Mouse (Mus musculus) liver, adult 2 months (tissue): Measurements from ENCODE around the gene Inf2. TPM values are rescaled to one million over a fixed set of nuclear protein-coding genes. Genes with fewer than 3 reads are reported as not detected.

ENCODE experiments used
- DNase-seq: peaks from one replicate; pipeline ENCODE4 v3.0.0-alpha.2; 2011; ENCODE audit warnings: low read depth, low spot score; ENCODE audit errors: extremely low read depth
- H3K27ac ChIP-seq: fragments of 200-500 bp; replicated peaks from 2 replicates; pipeline ENCODE4 v1.5.1; 2012; ENCODE audit warnings: low read depth, mild to moderate bottlenecking, control low read depth, inconsistent platforms, low read length; ENCODE audit not compliant: insufficient read depth
- H3K27me3 ChIP-seq: fragments of 200-500 bp; 2 replicates; pipeline ENCODE4 v1.6.1; 2012; ENCODE audit warnings: mild to moderate bottlenecking, moderate library complexity, low read length, inconsistent platforms; ENCODE audit not compliant: control insufficient read depth, insufficient read depth
- H3K36me3 ChIP-seq: fragments of 200-500 bp; 2 replicates; pipeline ENCODE4 v1.6.1; 2012; ENCODE audit warnings: low read length, inconsistent platforms; ENCODE audit not compliant: control insufficient read depth, insufficient read depth
- H3K4me1 ChIP-seq: fragments of 200-500 bp; 2 replicates; pipeline ENCODE4 v1.6.1; 2011; ENCODE audit warnings: low read length; ENCODE audit not compliant: control insufficient read depth, insufficient read depth
- H3K4me3 ChIP-seq: fragments of 200-500 bp; 2 replicates; pipeline ENCODE4 v1.5.1; 2011; ENCODE audit warnings: low read depth, mild to moderate bottlenecking, control low read depth, low read length, moderate library complexity; ENCODE audit not compliant: insufficient read depth
- H3K79me2 ChIP-seq: fragments of 200-500 bp; 2 replicates; pipeline ENCODE4 v1.6.1; 2012; ENCODE audit warnings: inconsistent platforms, mild to moderate bottlenecking, low read length, moderate library complexity; ENCODE audit not compliant: control insufficient read depth, insufficient read depth
- H3K9ac ChIP-seq: fragments of 200-500 bp; 2 replicates; pipeline ENCODE4 v1.6.1; 2012; ENCODE audit warnings: low read depth, mild to moderate bottlenecking, control low read depth, inconsistent platforms, low read length
- CTCF ChIP-seq: fragments of 200-500 bp; IDR thresholded peaks from 2 replicates; pipeline ENCODE4 v1.5.1; 2011; ENCODE audit warnings: low read depth, low read length, control low read depth
- POLR2A ChIP-seq: fragments of 200-500 bp; IDR thresholded peaks from 2 replicates; pipeline ENCODE4 v1.6.1; 2011; ENCODE audit warnings: low read length, control low read depth; ENCODE audit not compliant: insufficient read depth; ENCODE audit errors: extremely low read depth
- WGBS: fragments of 180-500 bp; shearing (Covaris S2); methylation state at CpG from one replicate; pipeline ENCODE4 v1.1.7; 2018; 5-methylcytosine and 5-hydroxymethylcytosine counted together
- polyA plus RNA-seq: library from polyadenylated mRNA; depleted of rRNA; stranded (reverse); fragments of >200 nt; gene quantifications from 2 replicates; pipeline ENCODE4 v1.2.3, GENCODE M21; 2012
- total RNA-seq: library from RNA; depleted of rRNA; stranded (reverse); fragments of >200 nt; gene quantifications from 2 replicates; pipeline ENCODE4 v1.2.3, GENCODE M21; 2014

Gene Inf2
- total and polyA plus RNA-seq, 2 experiments, result 15.5 to 24.6 TPM

DNA sequence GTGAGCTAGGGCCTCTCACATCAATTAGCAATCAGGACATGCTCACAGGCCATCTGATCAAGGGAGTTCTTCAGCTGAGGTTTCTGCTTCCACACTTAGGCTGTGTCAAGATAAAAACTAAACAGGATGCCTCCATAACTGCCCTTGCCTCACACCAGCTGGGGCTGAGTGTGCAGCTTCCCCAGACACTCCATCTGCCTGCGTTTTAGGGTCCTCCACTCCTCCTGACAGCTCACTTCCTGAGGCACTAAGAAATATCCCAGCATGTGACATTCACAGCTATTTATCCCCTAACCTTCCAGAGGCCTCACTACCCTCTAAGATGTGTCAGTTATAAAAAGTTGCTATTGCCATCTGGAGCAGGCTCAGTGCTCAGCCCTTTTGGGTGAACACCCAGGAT, 42.9 kb downstream of the Inf2 start:
- Histone ChIP-seq H3K79me2 (no peaks in the 10 kb centered on the region), H3K9ac (no peak overlapping the region), H3K27me3 (no peaks in the 10 kb centered on the region), H3K27ac (no peak overlapping the region), H3K4me3 (no peak overlapping the region), H3K4me1 (peaks cover 22% of the 10 kb centered on the region), H3K36me3 (no peaks in the 10 kb centered on the region)
- 59% methylated on average over 1 of the region's 1 CpGs for WGBS
- no peak for DNase-seq
- TF ChIP-seq CTCF (no peak), POLR2A (no peak)

- TF ChIP-seq CTCF (no peak), POLR2A (no peak)
- H3K27me3 ChIP-seq, result no peaks in the 10 kb centered on the region
- H3K4me1 ChIP-seq, result peaks cover 22% of the 10 kb centered on the region
- H3K27ac ChIP-seq, result no peak overlapping the region; the same call in 1 of the 2 replicates
- no peaks in the 10 kb centered on the region for H3K36me3 ChIP-seq
- no peak overlapping the region for H3K9ac ChIP-seq
- 71% methylated on average over 11 of the region's 11 CpGs for WGBS
- DNase-seq, result no peak
- H3K4me3 ChIP-seq, result no peak overlapping the region
- no peaks in the 10 kb centered on the region for H3K79me2 ChIP-seq
These were observed 43.6 kb downstream of the Inf2 start for GRCm38 (mm10) chr12:112632084-112632777.

DNA sequence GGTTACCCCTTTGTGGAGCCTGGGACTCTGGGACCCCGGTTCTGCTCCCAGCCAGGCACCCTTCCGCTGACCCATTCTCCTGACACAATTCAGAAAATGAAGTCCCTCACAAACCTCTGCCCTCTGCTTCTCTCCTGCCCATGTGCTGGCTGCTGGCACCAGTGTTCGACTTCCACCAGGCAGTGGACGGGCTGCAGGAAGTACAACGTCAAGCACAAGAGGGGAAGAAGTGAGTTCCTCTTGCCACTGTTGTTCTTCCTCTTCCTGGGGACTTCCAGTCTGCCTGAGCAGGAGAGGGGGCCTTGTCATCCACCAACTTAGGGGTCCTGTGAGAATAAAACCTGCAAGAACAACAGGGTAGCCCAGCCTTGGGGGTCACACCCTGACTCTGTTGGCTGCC, 44.3 kb downstream of the Inf2 start:
- H3K4me1 ChIP-seq, result peaks cover 22% of the 10 kb centered on the region
- TF ChIP-seq POLR2A (no peak), CTCF (no peak)
- 75% methylated on average over 5 of the region's 5 CpGs for WGBS
- no peak overlapping the region for H3K9ac ChIP-seq
- H3K4me3 ChIP-seq, result no peak overlapping the region
- H3K27me3 ChIP-seq, result no peaks in the 10 kb centered on the region
- H3K79me2 ChIP-seq, result no peaks in the 10 kb centered on the region
- H3K36me3 ChIP-seq, result no peaks in the 10 kb centered on the region
- DNase-seq, result no peak
- H3K27ac ChIP-seq, result no peak overlapping the region; the same call in 1 of the 2 replicates

DNA sequence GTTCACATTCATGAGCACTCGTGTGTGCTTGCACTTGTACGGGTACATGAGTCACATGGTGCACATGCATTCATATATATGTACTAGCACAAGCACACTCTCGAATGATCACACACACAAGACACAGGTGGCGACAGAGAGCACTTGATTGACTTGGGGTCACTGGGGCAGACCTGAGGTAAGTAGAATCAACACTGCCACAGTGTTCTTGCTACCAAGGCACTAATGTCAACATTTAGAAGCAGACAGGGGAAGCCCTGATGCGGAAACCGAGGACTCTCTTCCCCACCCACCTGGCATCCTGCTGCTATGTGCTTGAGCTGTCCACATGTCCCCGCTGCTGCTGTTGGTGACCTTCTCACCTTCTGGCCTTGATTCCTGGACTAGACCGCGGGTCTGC, 45.1 kb downstream of the Inf2 start:
- TF ChIP-seq POLR2A (no peak), CTCF (no peak; the same call in 1 of the 2 replicates)
- Histone ChIP-seq H3K9ac (no peak overlapping the region), H3K27me3 (no peaks in the 10 kb centered on the region), H3K4me1 (peaks cover 22% of the 10 kb centered on the region), H3K27ac (no peak overlapping the region), H3K36me3 (no peaks in the 10 kb centered on the region), H3K4me3 (no peak overlapping the region), H3K79me2 (no peaks in the 10 kb centered on the region)
- WGBS, result 36% methylated on average over 9 of the region's 9 CpGs
- DNase-seq, result peak; percentile 42

DNA sequence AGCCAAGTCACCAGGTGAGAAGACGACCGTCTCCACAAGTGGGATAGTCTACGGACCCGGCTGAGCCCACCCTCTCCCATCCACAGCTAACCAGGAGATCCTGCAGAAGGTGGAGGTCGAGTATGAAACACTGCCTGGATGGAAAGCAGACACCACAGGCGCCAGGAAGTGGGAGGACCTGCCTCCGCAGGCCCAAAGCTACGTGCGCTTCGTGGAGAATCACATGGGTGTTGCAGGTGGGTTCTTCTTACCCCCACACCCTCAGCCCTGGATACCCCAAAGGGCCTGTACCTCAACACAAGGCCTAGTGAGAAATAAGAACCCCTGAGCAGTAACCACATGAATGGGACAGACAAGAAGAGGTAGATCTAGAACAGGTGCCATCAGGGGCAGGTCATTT, 50.9 kb downstream of the Inf2 start:
- no peak overlapping the region for H3K9ac ChIP-seq
- no peak overlapping the region for H3K4me3 ChIP-seq
- DNase-seq, result no peak
- no peaks in the 10 kb centered on the region for H3K79me2 ChIP-seq
- H3K27ac ChIP-seq, result no peak overlapping the region
- peaks cover 9% of the 10 kb centered on the region for H3K4me1 ChIP-seq
- 94% methylated on average over 10 of the region's 10 CpGs for WGBS
- no peak for TF ChIP-seq CTCF
- no peak for TF ChIP-seq POLR2A
- no peaks in the 10 kb centered on the region for H3K27me3 ChIP-seq
- no peaks in the 10 kb centered on the region for H3K36me3 ChIP-seq

DNA sequence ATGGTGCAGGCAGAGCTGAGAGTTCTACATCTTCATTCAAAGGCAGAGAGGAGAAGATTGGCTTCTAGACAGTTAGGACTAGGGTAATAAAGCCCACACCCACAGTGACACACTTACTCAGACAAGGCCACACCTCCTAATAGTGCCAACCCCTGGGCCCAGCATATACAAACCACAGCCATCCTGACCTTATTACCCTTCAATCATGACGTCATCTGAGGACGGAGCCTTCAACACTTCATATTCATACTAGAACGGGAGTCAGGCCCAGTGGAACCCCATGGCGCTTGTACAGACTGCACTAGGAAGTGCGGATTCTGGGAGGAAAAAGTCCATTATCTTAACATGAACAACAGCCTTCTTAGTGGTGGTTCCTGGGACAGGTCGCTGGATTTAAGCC, 54.5 kb downstream of the Inf2 start:
- H3K27me3 ChIP-seq, result no peaks in the 10 kb centered on the region
- no peak for DNase-seq
- no peak overlapping the region for H3K27ac ChIP-seq
- no peaks in the 10 kb centered on the region for H3K79me2 ChIP-seq
- no peaks in the 10 kb centered on the region for H3K36me3 ChIP-seq
- 91% methylated on average over 6 of the region's 6 CpGs for WGBS
- no peak overlapping the region for H3K9ac ChIP-seq
- TF ChIP-seq POLR2A (no peak), CTCF (no peak)
- H3K4me3 ChIP-seq, result no peak overlapping the region
- H3K4me1 ChIP-seq, result peaks cover 13% of the 10 kb centered on the region
